Mouse (Mus musculus) monocyte, adult 2 months (primary cell): Measurements from ENCODE around the gene Rcan2.
"Not testable (repeated sequence)": the region's sequence is repeated elsewhere in the genome, so short reads cannot be mapped to it uniquely, and the experiment has no call there.

Experiments
- DNase-seq, 2 experiments: peaks; one replicate each; pipeline ENCODE4 v3.0.0; 2022; ENCODE audit warnings: low spot score in 2 of 2, low read depth in 1 of 2

Rcan2 gene

GRCm38 (mm10) chr17:43824781-43825410 lies 23.7 kb downstream of the Rcan2 start:
- DNase-seq = no peak

- DNase-seq = not testable (repeated sequence)
Observed at GRCm38 (mm10) chr17:43825411-43825785, 24.2 kb downstream of the Rcan2 start.

GRCm38 (mm10) chr17:43827261-43827660 lies 26.1 kb downstream of the Rcan2 start:
- DNase-seq = no peak

GRCm38 (mm10) chr17:43832401-43833124 lies 31.4 kb downstream of the Rcan2 start:
- no peak for DNase-seq

GRCm38 (mm10) chr17:43840208-43840607 lies 39.1 kb downstream of the Rcan2 start:
- no peak for DNase-seq

GRCm38 (mm10) chr17:43846714-43847113 lies 45.6 kb downstream of the Rcan2 start:
- no peak for DNase-seq

- no peak for DNase-seq
Observed at GRCm38 (mm10) chr17:43848903-43849302, 47.8 kb downstream of the Rcan2 start.

- DNase-seq = no peak
Observed at GRCm38 (mm10) chr17:43855132-43855531, 54.0 kb downstream of the Rcan2 start.

- no peak for DNase-seq
Observed at GRCm38 (mm10) chr17:43856081-43856480, 54.9 kb downstream of the Rcan2 start.

- DNase-seq = no peak
Observed at GRCm38 (mm10) chr17:43868808-43869207, 67.7 kb downstream of the Rcan2 start.

- no peak for DNase-seq
Observed at GRCm38 (mm10) chr17:43869677-43870076, 68.5 kb downstream of the Rcan2 start.

GRCm38 (mm10) chr17:43874417-43874816 lies 73.3 kb downstream of the Rcan2 start:
- no peak for DNase-seq

GRCm38 (mm10) chr17:43877425-43877824 lies 76.3 kb downstream of the Rcan2 start:
- DNase-seq = no peak

- DNase-seq = no peak
Observed at GRCm38 (mm10) chr17:43883016-43883415, 81.9 kb downstream of the Rcan2 start.

GRCm38 (mm10) chr17:43886262-43886661 lies 85.1 kb downstream of the Rcan2 start:
- no peak for DNase-seq

GRCm38 (mm10) chr17:43887931-43888330 lies 86.8 kb downstream of the Rcan2 start:
- DNase-seq = no peak

- DNase-seq = no peak
Observed at GRCm38 (mm10) chr17:43897346-43897745, 96.2 kb downstream of the Rcan2 start.

GRCm38 (mm10) chr17:43899405-43900092 lies 98.4 kb downstream of the Rcan2 start:
- no peak for DNase-seq

- no peak for DNase-seq
Observed at GRCm38 (mm10) chr17:43900133-43900532, 99.0 kb downstream of the Rcan2 start.

GRCm38 (mm10) chr17:43901474-43901873 lies 100.3 kb downstream of the Rcan2 start:
- no peak for DNase-seq

GRCm38 (mm10) chr17:43903807-43904771 lies 102.9 kb downstream of the Rcan2 start:
- no peak for DNase-seq
